Mouse (Mus musculus) CD4-positive, CD25-positive, alpha-beta regulatory T cell, adult 4 months (primary cell): ENCODE measurements at regions not wholly inside any gene's neighbourhood (a gene's known extent, or its start where the extent isn't known, plus 50 kb on each side); places are given as distances from the start of the nearest gene placed in this dataset.

Source experiments
- ATAC-seq: one replicate; pipeline ENCODE4 v1.8.0; 2017

GRCm38 (mm10) chr13:28560081-28560480 is 302.8 kb downstream of the Gm11361 start:
- ATAC-seq, result no peak

- ATAC-seq, result peak; percentile 65
Measured at GRCm38 (mm10) chr13:28557032-28557570, 299.8 kb downstream of the Gm11361 start.

GRCm38 (mm10) chr13:28556385-28556938 is 299.1 kb downstream of the Gm11361 start:
- no peak for ATAC-seq

- ATAC-seq, result no peak
Measured at GRCm38 (mm10) chr13:28554143-28554830, 297.0 kb downstream of the Gm11361 start.

- ATAC-seq, result no peak
Measured at GRCm38 (mm10) chr13:28552974-28553750, 295.8 kb downstream of the Gm11361 start.

- peak; percentile 94 for ATAC-seq
Measured at GRCm38 (mm10) chr13:28551555-28551954, 294.2 kb downstream of the Gm11361 start.

- ATAC-seq, result no peak
Measured at GRCm38 (mm10) chr13:28545797-28546196, 288.5 kb downstream of the Gm11361 start.

- ATAC-seq, result no peak
Measured at GRCm38 (mm10) chr13:28545337-28545736, 288.0 kb downstream of the Gm11361 start.

GRCm38 (mm10) chr13:28544819-28545180 is 287.5 kb downstream of the Gm11361 start:
- no peak for ATAC-seq

- no peak for ATAC-seq
Measured at GRCm38 (mm10) chr13:28544003-28544818, 286.9 kb downstream of the Gm11361 start.

- ATAC-seq, result no peak
Measured at GRCm38 (mm10) chr13:28541607-28542006, 284.3 kb downstream of the Gm11361 start.

GRCm38 (mm10) chr13:28533080-28533479 is 275.8 kb downstream of the Gm11361 start:
- no peak for ATAC-seq

GRCm38 (mm10) chr13:28532278-28532677 is 274.9 kb downstream of the Gm11361 start:
- ATAC-seq, result no peak

GRCm38 (mm10) chr13:28531534-28531999 is 274.2 kb downstream of the Gm11361 start:
- no peak for ATAC-seq

- no peak for ATAC-seq
Measured at GRCm38 (mm10) chr13:28530947-28531346, 273.6 kb downstream of the Gm11361 start.

- no peak for ATAC-seq
Measured at GRCm38 (mm10) chr13:28528898-28529511, 271.7 kb downstream of the Gm11361 start.

- no peak for ATAC-seq
Measured at GRCm38 (mm10) chr13:28526299-28526698, 269.0 kb downstream of the Gm11361 start.

- ATAC-seq, result no peak
Measured at GRCm38 (mm10) chr13:28524411-28524810, 267.1 kb downstream of the Gm11361 start.

- no peak for ATAC-seq
Measured at GRCm38 (mm10) chr13:28520127-28520482, 262.8 kb downstream of the Gm11361 start.

- ATAC-seq, result no peak
Measured at GRCm38 (mm10) chr13:28519383-28520126, 262.2 kb downstream of the Gm11361 start.

GRCm38 (mm10) chr13:28517161-28517560 is 259.8 kb downstream of the Gm11361 start:
- no peak for ATAC-seq
